Mouse (Mus musculus) brain, embryonic 14.5 days (tissue): ENCODE measurements around the gene Clcn3. TPM values are rescaled to one million over a fixed set of nuclear protein-coding genes. Genes with fewer than 3 reads are reported as not detected.

ENCODE experiments used
- DNase-seq: peaks from one replicate; pipeline ENCODE4 v3.0.0-alpha.2; 2011; ENCODE audit warnings: low read depth
- CTCF ChIP-seq: fragments of 200-500 bp; IDR thresholded peaks from 2 replicates; pipeline ENCODE4 v1.5.1; 2012; ENCODE audit warnings: inconsistent platforms, mild to moderate bottlenecking, moderate library complexity, borderline replicate concordance; ENCODE audit not compliant: insufficient read depth, insufficient read length; ENCODE audit errors: extremely low read depth
- POLR2A ChIP-seq: fragments of 200-500 bp; IDR thresholded peaks from 2 replicates; pipeline ENCODE4 v1.6.1; 2012; ENCODE audit warnings: mild to moderate bottlenecking, inconsistent platforms, borderline replicate concordance; ENCODE audit not compliant: poor library complexity, insufficient read depth, insufficient read length, severe bottlenecking; ENCODE audit errors: extremely low read depth
- polyA plus RNA-seq: library from polyadenylated mRNA; depleted of rRNA; stranded (reverse); fragments of >200 nt; gene quantifications from 2 replicates; pipeline ENCODE4 v1.2.3, GENCODE M21; 2012

Clcn3 gene
- polyA plus RNA-seq, 1 experiment, result 47.3 TPM

DNA sequence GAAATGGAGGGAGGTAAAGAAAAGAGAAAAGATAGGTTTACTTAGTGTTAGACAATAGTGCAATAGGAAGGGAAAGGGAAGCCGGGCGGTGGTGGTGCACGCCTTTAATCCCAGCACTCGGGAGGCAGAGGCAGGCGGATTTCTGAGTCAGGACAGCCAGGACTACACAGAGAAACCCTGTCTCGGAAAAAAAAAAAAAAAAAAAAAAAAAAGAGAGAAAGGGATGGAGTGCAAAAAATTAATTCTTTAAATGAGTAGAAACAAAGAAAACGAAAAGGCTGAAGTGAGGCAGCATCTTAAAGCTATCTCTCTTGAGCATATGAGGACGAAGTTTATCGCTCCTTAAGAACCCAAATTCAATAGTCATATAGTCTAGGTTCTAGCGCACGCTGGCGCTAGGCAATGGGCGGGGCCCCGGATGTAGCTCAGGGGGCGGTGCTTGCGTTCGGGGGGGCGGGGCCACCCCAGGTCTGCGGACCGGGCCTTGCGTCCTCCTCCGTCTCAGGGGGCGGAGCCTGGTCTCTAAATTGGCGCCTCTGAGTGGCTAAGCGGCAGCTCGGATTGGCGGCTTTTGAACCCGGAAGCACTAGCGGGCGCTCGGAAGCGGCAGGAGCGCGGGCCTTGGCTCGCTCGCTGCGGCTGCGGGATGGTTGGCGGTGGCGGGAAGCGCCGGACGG lies 93.1 kb downstream of the Clcn3 start, which contains the start of gene Hpf1:
TSS of gene Hpf1 (plus strand) at position 576 of the 677 bp plus-strand sequence.
- peak; percentile 99 for DNase-seq
- TF ChIP-seq POLR2A (peak; percentile 92), CTCF (no peak)

GRCm38 (mm10) chr8:60889131-60889842 lies 93.8 kb downstream of the Clcn3 start:
- DNase-seq, result peak; percentile 18
- TF ChIP-seq POLR2A (no peak), CTCF (no peak)

DNA sequence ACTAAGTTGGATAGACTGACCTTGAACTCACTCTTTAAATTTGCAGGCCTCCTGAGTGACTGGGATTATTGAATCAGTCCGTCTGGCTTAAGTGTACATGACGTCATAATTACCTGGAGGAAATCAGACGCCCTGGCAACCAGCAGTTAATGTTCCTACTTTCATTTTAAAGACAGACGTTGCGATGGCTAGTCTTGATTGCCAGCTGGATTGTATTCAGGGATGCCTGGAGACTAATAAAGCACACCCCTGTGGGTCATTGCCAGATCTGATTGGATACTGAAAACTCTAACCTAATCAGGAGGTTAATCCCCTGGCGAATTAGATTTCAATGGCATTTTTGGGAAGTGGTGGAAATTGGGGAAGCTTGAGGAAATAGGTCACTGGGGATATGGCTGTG lies 96.4 kb downstream of the Clcn3 start:
- TF ChIP-seq CTCF (no peak), POLR2A (no peak)
- DNase-seq, result peak; percentile 18

DNA sequence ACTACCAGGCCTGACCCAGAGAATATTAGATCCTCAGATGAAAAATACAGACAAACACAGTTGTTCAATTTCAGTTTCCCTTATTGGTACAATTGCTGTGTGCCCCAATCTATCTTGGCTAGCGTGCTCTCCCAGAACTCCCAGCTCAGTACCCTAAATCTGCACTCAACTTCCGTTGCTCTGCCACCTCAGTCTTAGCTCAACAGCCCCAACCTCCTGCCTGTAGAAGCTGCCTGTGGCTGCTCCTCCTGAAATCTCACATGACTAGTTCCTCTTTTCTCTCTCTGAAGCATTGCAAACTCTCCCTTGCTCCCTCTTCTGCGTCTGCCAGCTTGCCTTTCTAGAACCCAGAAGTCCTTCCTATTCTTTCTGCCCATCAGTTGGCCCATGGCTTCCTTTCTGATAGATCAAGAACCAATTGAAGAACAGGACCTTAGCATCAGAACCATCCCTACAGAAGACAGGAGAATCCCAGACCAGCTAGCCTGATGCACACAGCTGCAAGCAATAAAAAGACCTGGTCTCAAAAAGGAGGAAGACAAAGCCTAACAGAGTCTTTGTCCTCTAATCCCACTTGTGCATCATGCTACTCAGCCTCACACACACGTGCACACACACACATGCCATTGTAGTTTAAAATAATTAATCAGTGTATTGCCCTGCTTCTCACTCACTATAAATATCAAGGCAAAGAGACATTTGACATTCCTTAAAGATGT lies 99.5 kb downstream of the Clcn3 start:
- TF ChIP-seq CTCF, result no peak
- no peak for TF ChIP-seq POLR2A
- DNase-seq, result no peak

GRCm38 (mm10) chr8:60878617-60879016 lies 104.5 kb downstream of the Clcn3 start:
- DNase-seq, result no peak
- TF ChIP-seq CTCF (no peak), POLR2A (no peak)

GRCm38 (mm10) chr8:60870231-60871193 lies 112.6 kb downstream of the Clcn3 start:
- DNase-seq, result no peak
- TF ChIP-seq CTCF (no peak), POLR2A (no peak)

DNA sequence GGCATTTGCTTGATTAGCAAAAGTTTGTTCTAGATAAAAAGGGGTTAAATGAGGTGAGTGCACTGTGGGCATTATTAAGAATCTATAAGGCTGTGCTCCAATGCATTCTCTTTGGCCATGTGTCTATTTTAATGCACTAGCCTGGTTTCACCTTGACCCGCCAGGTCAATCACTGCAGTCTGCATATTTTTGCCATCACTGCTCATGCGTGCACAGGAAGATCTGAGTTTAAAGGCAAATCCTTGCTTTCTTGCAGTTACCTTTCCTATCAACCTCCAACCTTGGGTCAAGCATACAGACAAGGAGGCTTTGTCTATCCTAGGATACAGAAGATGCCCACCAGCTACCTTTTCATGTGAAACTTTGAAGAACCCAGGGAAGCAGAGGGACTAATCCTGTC lies 113.3 kb downstream of the Clcn3 start:
- no peak for DNase-seq
- no peak for TF ChIP-seq POLR2A
- no peak for TF ChIP-seq CTCF

- no peak for DNase-seq
- no peak for TF ChIP-seq POLR2A
- TF ChIP-seq CTCF, result no peak
Measured at GRCm38 (mm10) chr8:60868236-60868965, 114.7 kb downstream of the Clcn3 start.

DNA sequence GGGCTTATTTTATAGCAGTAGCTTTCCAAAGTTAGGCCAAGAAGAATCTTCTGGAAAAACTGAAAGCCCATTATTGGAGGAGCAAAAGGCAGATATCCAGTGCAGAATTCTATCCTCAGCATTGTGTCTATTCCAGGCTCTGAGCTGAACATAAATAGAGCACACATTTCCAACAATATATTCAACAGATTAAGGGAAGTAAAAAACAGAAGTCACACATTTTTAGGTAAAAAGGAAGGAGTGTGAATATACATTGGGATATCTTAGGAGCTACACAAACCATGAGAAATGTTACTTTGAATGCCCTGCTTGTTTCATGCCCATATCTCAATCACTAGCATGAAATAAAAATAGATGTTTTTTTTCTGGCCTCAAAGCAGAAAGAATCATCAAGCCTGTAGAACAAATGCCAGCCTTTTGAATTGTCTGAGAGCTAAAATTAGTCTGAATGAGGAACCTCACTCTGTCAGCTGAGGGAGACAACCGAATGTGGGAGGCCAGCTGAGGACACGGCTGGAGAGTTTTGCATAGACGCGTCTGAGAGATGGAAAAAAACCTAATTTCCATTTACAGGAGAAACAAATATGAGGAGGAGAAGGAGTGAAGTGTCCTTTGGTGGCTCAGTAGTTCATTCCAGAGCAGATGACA lies 115.5 kb downstream of the Clcn3 start:
- DNase-seq, result no peak
- TF ChIP-seq POLR2A (no peak), CTCF (no peak)
